Mouse (Mus musculus) bone marrow, adult 2 months (tissue): ENCODE results near the gene Rpp40.

Experiments
- CTCF ChIP-seq: fragments of 200-500 bp; IDR thresholded peaks from 2 replicates; pipeline ENCODE4 v1.5.1; 2011; ENCODE audit warnings: low read length, control low read depth; ENCODE audit not compliant: control insufficient read depth, insufficient read depth
- POLR2A ChIP-seq: fragments of 200-500 bp; IDR thresholded peaks from 2 replicates; pipeline ENCODE4 v1.6.1; 2011; ENCODE audit warnings: low read depth, mild to moderate bottlenecking, control low read depth, low read length, borderline replicate concordance; ENCODE audit not compliant: control insufficient read depth

GRCm38 (mm10) chr13:35878282-35878681 is 27.9 kb downstream of the Rpp40 start:
- no peak for TF ChIP-seq POLR2A
- TF ChIP-seq CTCF = no peak
